Mouse (Mus musculus) limb, embryonic 14.5 days (tissue): ENCODE data around the gene Ice2. TPM values are rescaled to one million over a fixed set of nuclear protein-coding genes. Genes with fewer than 3 reads are reported as not detected.

ENCODE experiments used
- ATAC-seq: fragments of 200-750 bp; cut with Nextera tagmentation; 2 replicates; pipeline ENCODE4 v1.8.0; 2017; ENCODE audit warnings: low read depth, moderate number of reproducible peaks, moderate TSS enrichment; ENCODE audit not compliant: low FRiP score
- DNase-seq: peaks from one replicate; pipeline ENCODE4 v3.0.0-alpha.2; 2015; ENCODE audit warnings: low spot score
- H3K27ac ChIP-seq: fragments of 300-500 bp; sonication (generic); replicated peaks from 2 replicates; pipeline ENCODE4 v1.5.1; 2014; ENCODE audit warnings: low read depth, mild to moderate bottlenecking, low read length, moderate library complexity, mixed read lengths
- H3K27me3 ChIP-seq: fragments of 300-500 bp; sonication (generic); 2 replicates; pipeline ENCODE4 v1.6.1; 2014; ENCODE audit warnings: low read length, mixed read lengths; ENCODE audit not compliant: control insufficient read depth, insufficient read depth
- H3K36me3 ChIP-seq: fragments of 300-500 bp; sonication (generic); 2 replicates; pipeline ENCODE4 v1.6.1; 2014; ENCODE audit warnings: mild to moderate bottlenecking, low read length, moderate library complexity, mixed read lengths; ENCODE audit not compliant: control insufficient read depth, insufficient read depth
- H3K4me1 ChIP-seq: fragments of 300-500 bp; sonication (generic); 2 replicates; pipeline ENCODE4 v1.6.1; 2014; ENCODE audit warnings: antibody characterized with exemption, low read length, mixed read lengths; ENCODE audit not compliant: control insufficient read depth, insufficient read depth
- H3K4me2 ChIP-seq: fragments of 300-500 bp; sonication (generic); replicated peaks from 2 replicates; pipeline ENCODE4 v1.6.1; 2014; ENCODE audit warnings: low read depth, mild to moderate bottlenecking, low read length, moderate library complexity; ENCODE audit not compliant: severe bottlenecking
- H3K4me3 ChIP-seq: fragments of 300-500 bp; sonication (generic); replicated peaks from 2 replicates; pipeline ENCODE4 v1.5.1; 2014; ENCODE audit warnings: low read length
- H3K9ac ChIP-seq: fragments of 300-500 bp; sonication (generic); 2 replicates; pipeline ENCODE4 v1.6.1; 2014; ENCODE audit warnings: mild to moderate bottlenecking, low read depth, low read length, moderate library complexity; ENCODE audit not compliant: severe bottlenecking
- H3K9me3 ChIP-seq: fragments of 300-500 bp; sonication (generic); 2 replicates; pipeline ENCODE4 v1.6.1; 2016; ENCODE audit warnings: low read length; ENCODE audit not compliant: control insufficient read depth
- POLR2A ChIP-seq: fragments of 200-500 bp; IDR thresholded peaks from 2 replicates; pipeline ENCODE4 v1.8.0; 2012; ENCODE audit warnings: inconsistent platforms, mild to moderate bottlenecking, moderate library complexity, borderline replicate concordance; ENCODE audit not compliant: insufficient read depth, insufficient read length; ENCODE audit errors: extremely low read depth
- WGBS: fragments of 180-500 bp; shearing (Covaris S2); extraction: QIAGEN DNeasy Blood & Tissue Kit; methylation state at CpG from one replicate; pipeline ENCODE4 v1.1.7; 2014; 5-methylcytosine and 5-hydroxymethylcytosine counted together
- polyA plus RNA-seq, 2 experiments: library from polyadenylated mRNA; depleted of rRNA in 1 of 2; stranded (reverse) in 1 of 2; unstranded in 1 of 2; fragments of >200 nt; fragmentation: Nextera tagmentation in 1 of 2; extraction: Ambion mirVana in 1 of 2; gene quantifications; 2 replicates each; pipeline versions ENCODE4 v1.2.1 to v1.2.3; 2012 to 2014

The Ice2 gene
- polyA plus RNA-seq, 2 experiments, result 13.7 to 15.8 TPM

GRCm38 (mm10) chr9:69457747-69458625 lies 60.3 kb downstream of the Ice2 start:
- peaks cover 66% of the 10 kb centered on the region for H3K4me1 ChIP-seq
- peak overlapping the region; percentile 37 for H3K4me2 ChIP-seq
- peak; percentile 59 for ATAC-seq
- H3K27me3 ChIP-seq, result no peaks in the 10 kb centered on the region
- peak overlapping the region; percentile 82 for H3K27ac ChIP-seq
- peaks cover 30% of the 10 kb centered on the region for H3K36me3 ChIP-seq
- no peaks in the 10 kb centered on the region for H3K9me3 ChIP-seq
- DNase-seq, result peak; percentile 95
- H3K9ac ChIP-seq, result peak overlapping the region; percentile 13; the same call in 1 of the 2 replicates
- no peak for TF ChIP-seq POLR2A
- peak overlapping the region; percentile 10 for H3K4me3 ChIP-seq
- 10% methylated on average over 14 of the region's 14 CpGs for WGBS

DNA sequence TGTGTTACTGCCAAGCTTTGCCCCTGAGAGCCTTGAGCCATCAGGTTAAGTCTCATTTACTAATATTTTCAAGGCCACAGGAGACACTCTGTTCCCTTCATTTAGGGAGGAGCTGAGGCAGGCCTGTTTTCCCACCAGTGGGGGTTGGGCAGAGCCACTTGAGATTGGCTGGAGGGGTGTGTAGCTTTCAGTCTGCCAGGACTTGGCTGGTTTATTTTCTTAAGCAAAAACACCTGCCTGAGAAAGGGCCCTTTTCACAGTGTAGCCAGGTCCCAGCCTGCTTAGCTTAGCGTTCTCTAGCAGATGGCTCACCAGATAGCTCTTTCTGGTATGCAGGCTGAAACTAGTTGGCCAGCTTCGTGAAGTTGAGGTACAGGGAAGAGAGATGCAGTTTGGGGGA lies 61.3 kb downstream of the Ice2 start:
- peaks cover 63% of the 10 kb centered on the region for H3K4me1 ChIP-seq
- no peak overlapping the region for H3K9ac ChIP-seq
- H3K4me2 ChIP-seq, result peak overlapping the region; percentile 37; the same call in 1 of the 2 replicates
- H3K27me3 ChIP-seq, result no peaks in the 10 kb centered on the region
- peak overlapping the region; percentile 82 for H3K27ac ChIP-seq
- DNase-seq (peak; percentile 87), ATAC-seq (peak; percentile 46; the same call in 1 of the 2 replicates)
- WGBS, result 5% methylated on average over 2 of the region's 2 CpGs
- no peaks in the 10 kb centered on the region for H3K9me3 ChIP-seq
- TF ChIP-seq POLR2A, result no peak
- H3K4me3 ChIP-seq, result no peak overlapping the region
- H3K36me3 ChIP-seq, result peaks cover 30% of the 10 kb centered on the region

- H3K9me3 ChIP-seq, result no peaks in the 10 kb centered on the region
- no peak overlapping the region for H3K4me2 ChIP-seq
- peak overlapping the region; percentile 82; the same call in 1 of the 2 replicates for H3K27ac ChIP-seq
- H3K4me3 ChIP-seq, result no peak overlapping the region
- no peak for TF ChIP-seq POLR2A
- peaks cover 30% of the 10 kb centered on the region for H3K36me3 ChIP-seq
- ATAC-seq (no peak), DNase-seq (no peak)
- 86% methylated on average over 7 of the region's 7 CpGs for WGBS
- H3K9ac ChIP-seq, result no peak overlapping the region
- no peaks in the 10 kb centered on the region for H3K27me3 ChIP-seq
- H3K4me1 ChIP-seq, result peaks cover 62% of the 10 kb centered on the region
Observed at GRCm38 (mm10) chr9:69459876-69460275, 62.2 kb downstream of the Ice2 start.

DNA sequence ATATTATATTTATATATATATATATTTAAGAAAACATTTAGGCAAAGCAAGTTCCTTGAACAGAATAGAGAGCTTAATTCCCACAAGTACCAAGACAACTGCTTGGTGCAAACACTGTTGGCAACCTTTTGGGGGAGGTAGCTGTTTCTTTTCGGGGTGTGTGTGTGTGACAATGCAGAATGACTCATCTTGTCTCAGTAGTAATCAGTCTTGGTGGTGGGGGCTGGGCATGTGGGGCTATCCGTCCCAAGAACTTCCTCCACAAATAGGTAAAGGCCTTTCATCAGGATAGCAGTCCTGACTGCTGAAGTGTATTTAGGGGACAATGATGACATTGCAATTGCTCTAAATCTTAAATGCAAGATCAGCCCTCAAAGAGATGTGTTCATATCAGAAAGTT lies 65.3 kb downstream of the Ice2 start:
- TF ChIP-seq POLR2A, result no peak
- ATAC-seq, result no peak
- Histone ChIP-seq H3K4me3 (no peak overlapping the region), H3K9me3 (no peaks in the 10 kb centered on the region), H3K4me1 (peaks cover 48% of the 10 kb centered on the region), H3K27ac (no peak overlapping the region), H3K4me2 (no peak overlapping the region), H3K36me3 (peaks cover 48% of the 10 kb centered on the region), H3K27me3 (no peaks in the 10 kb centered on the region), H3K9ac (no peak overlapping the region)
- DNase-seq, result no peak
- 94% methylated on average over 2 of the region's 2 CpGs for WGBS

- Histone ChIP-seq H3K27ac (no peak overlapping the region), H3K36me3 (peaks cover 57% of the 10 kb centered on the region)
- DNase-seq, result no peak
Observed at GRCm38 (mm10) chr9:69464109-69464756, 66.5 kb downstream of the Ice2 start.

More at GRCm38 (mm10) chr9:69464109-69464756, 66.5 kb downstream of the Ice2 start:
- Histone ChIP-seq H3K9ac (no peak overlapping the region), H3K9me3 (no peaks in the 10 kb centered on the region), H3K4me3 (no peak overlapping the region), H3K27me3 (no peaks in the 10 kb centered on the region), H3K4me2 (no peak overlapping the region), H3K4me1 (peaks cover 44% of the 10 kb centered on the region)
- no peak for ATAC-seq
- 72% methylated on average over 6 of the region's 6 CpGs for WGBS
- no peak for TF ChIP-seq POLR2A
